Mouse (Mus musculus) neural tube, embryonic 13.5 days (tissue): ENCODE measurements around the gene Anxa11. TPM values are rescaled to one million over a fixed set of nuclear protein-coding genes. Genes with fewer than 3 reads are reported as not detected.
"Not testable (repeated sequence)": the region's sequence is repeated elsewhere in the genome, so short reads cannot be mapped to it uniquely, and the experiment has no call there.

Experiments
- ATAC-seq: fragments of 200-750 bp; cut with Nextera tagmentation; 2 replicates; pipeline ENCODE4 v1.8.0; 2017; ENCODE audit warnings: low read depth, mild to moderate bottlenecking, moderate TSS enrichment, moderate library complexity
- H3K27ac ChIP-seq: fragments of 300-500 bp; sonication (generic); replicated peaks from 2 replicates; pipeline ENCODE4 v1.5.1; 2015; ENCODE audit warnings: moderate library complexity, mild to moderate bottlenecking, inconsistent platforms
- H3K27me3 ChIP-seq: fragments of 300-500 bp; sonication (generic); 2 replicates; pipeline ENCODE4 v1.6.1; 2015; ENCODE audit warnings: mild to moderate bottlenecking, inconsistent platforms
- H3K36me3 ChIP-seq: fragments of 300-500 bp; sonication (generic); 2 replicates; pipeline ENCODE4 v1.6.1; 2015; ENCODE audit warnings: mild to moderate bottlenecking, inconsistent platforms
- H3K4me1 ChIP-seq: fragments of 300-500 bp; sonication (generic); replicated peaks from 2 replicates; pipeline ENCODE4 v1.6.1; 2015; ENCODE audit warnings: inconsistent platforms
- H3K4me2 ChIP-seq: fragments of 300-500 bp; sonication (generic); 2 replicates; pipeline ENCODE4 v1.6.1; 2015; ENCODE audit warnings: inconsistent platforms, mild to moderate bottlenecking, moderate library complexity
- H3K4me3 ChIP-seq: fragments of 300-500 bp; sonication (generic); 2 replicates; pipeline ENCODE4 v1.5.1; 2015; ENCODE audit warnings: mild to moderate bottlenecking, inconsistent platforms
- H3K9ac ChIP-seq: fragments of 300-500 bp; sonication (generic); 2 replicates; pipeline ENCODE4 v1.6.1; 2015; ENCODE audit warnings: moderate library complexity, mild to moderate bottlenecking, inconsistent platforms
- H3K9me3 ChIP-seq: fragments of 300-500 bp; sonication (generic); 2 replicates; pipeline ENCODE4 v1.6.1; 2016; ENCODE audit warnings: inconsistent platforms
- WGBS: fragments of 180-500 bp; shearing (Covaris S2); methylation state at CpG from one replicate; pipeline ENCODE4 v1.1.7; 2015; 5-methylcytosine and 5-hydroxymethylcytosine counted together
- polyA plus RNA-seq: library from polyadenylated mRNA; unstranded; fragments of >200 nt; fragmentation: Nextera tagmentation; extraction: Ambion mirVana; gene quantifications from 2 replicates; pipeline ENCODE4 v1.2.1, GENCODE M21; 2015

Gene Anxa11
- polyA plus RNA-seq, 1 experiment from 2014 or later: 3.1 TPM

DNA sequence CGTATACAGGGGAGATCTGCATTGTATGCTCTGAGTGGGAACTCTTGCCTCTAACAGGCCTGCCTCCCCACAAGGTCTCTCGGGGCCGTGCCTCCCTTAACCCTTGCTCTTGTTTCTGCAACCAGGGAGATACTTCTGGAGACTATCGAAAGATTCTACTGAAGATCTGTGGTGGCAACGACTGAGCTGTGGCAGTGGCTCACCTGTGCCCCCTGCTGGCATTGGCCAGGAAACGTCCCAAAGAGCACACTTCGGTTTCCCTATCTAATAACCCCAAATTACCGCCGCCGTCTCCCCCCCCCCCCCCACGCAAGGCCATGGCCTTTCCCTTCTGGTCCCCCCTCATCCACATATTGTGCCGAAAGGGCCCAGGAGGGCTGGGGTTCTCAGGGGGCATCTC, 43.9 kb downstream of the Anxa11 start:
- H3K4me2 ChIP-seq, H3K27ac ChIP-seq, H3K9ac ChIP-seq, H3K4me1 ChIP-seq, H3K9me3 ChIP-seq, H3K4me3 ChIP-seq, H3K27me3 ChIP-seq, ATAC-seq, H3K36me3 ChIP-seq: not testable (repeated sequence)
- WGBS: no CpG with 5 or more reads among the region's 12 CpGs

DNA sequence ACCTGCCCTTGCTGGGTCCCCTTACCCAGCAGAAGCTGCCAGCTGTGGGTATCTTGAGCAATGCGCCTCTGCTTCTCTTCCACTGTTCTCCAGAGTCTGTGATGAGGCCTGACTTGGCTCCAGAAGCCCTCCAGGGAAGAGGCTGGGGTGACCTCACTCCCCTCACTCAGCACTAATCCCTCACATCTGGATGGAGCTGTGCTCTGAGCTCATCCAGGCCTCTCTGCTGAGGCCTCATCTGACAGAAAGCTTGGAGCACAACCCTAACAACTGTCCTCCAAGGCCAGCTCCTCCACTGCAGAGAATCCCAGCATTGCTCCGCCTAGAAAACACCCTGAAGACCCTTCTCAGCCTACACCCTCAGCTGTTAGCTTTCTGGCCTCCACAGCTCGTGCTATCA, 52.6 kb downstream of the Anxa11 start:
- not testable (repeated sequence) for H3K4me3 ChIP-seq, H3K27me3 ChIP-seq, H3K27ac ChIP-seq, H3K4me1 ChIP-seq, H3K36me3 ChIP-seq, H3K9ac ChIP-seq, H3K9me3 ChIP-seq, H3K4me2 ChIP-seq, ATAC-seq
- no CpG with 5 or more reads among the region's 3 CpGs for WGBS

DNA sequence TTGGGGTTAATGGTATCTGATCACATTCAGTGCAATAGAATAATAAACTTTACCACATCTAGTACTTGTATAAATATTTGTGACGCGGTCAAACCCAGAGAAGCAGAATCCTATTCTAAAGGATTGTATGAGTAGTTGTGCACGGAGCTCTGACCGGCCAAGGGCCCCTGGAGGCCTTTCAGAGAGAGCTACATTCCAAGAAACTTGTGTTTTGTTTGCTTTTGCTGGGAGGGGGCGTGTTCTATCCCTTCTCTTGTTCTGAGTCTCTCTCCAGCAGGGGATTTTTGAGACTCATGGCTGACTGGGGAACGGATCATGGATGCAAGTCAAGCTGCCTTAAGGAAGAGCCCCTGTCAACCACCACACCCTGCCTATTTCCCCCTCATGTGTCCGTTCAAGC, 53.7 kb downstream of the Anxa11 start:
- not testable (repeated sequence) for H3K9ac ChIP-seq, H3K27me3 ChIP-seq
- WGBS: no CpG with 5 or more reads among the region's 7 CpGs

DNA sequence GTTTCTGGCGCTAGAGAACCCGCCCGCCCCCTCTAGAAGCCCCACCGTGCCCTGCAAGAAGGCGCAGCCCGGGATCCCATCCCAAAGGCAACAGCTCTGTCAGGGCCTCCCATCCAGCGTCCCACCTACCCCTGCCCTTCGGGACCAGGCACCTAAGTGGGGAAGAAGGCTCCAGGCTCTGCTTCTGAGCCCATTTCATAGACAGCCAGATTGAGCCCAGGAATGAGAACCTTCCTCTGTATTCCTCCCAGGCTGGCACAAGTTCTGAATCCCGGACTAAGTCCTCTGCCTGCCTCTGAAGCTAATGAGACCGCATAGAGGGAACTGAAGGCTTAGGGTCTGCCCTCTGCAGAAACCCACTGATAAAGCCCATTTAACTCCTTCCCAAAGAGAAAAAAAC, 61.0 kb downstream of the Anxa11 start, which contains the start of gene Plac9a:
TSS of gene Plac9a (minus strand) at position 101 of the 400 bp plus-strand sequence.
- H3K9me3 ChIP-seq, H3K4me2 ChIP-seq, ATAC-seq, H3K4me3 ChIP-seq, H3K27ac ChIP-seq, H3K36me3 ChIP-seq, H3K4me1 ChIP-seq, H3K27me3 ChIP-seq, H3K9ac ChIP-seq: not testable (repeated sequence)
- WGBS: no CpG with 5 or more reads among the region's 10 CpGs

More for the DNA sequence above, 53.7 kb downstream of the Anxa11 start:
- H3K4me2 ChIP-seq, H3K4me3 ChIP-seq, ATAC-seq, H3K9me3 ChIP-seq, H3K4me1 ChIP-seq, H3K36me3 ChIP-seq, H3K27ac ChIP-seq: not testable (repeated sequence)

DNA sequence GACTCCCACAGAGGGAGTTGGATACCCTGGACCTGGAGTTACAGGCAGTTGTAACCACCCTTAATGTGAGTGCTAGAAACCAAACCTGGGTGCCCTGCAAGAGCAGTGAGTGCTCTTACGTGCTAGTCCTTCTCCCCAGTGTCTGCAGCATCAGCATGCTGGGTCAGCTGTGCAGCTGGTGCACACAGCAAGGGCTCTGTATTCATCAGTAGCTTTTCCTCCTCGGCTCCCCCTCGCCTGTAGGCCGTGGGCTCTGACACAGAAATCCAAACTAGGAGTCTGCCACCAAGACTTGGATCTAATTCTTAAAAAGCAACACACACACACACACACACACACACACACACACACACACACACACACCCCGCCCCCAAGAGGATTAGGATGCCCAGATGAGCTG, 63.3 kb downstream of the Anxa11 start:
- not testable (repeated sequence) for H3K4me2 ChIP-seq, H3K4me1 ChIP-seq, ATAC-seq, H3K27me3 ChIP-seq, H3K36me3 ChIP-seq, H3K27ac ChIP-seq, H3K9me3 ChIP-seq, H3K9ac ChIP-seq, H3K4me3 ChIP-seq
- 80% methylated on average over 1 of the region's 5 CpGs for WGBS

DNA sequence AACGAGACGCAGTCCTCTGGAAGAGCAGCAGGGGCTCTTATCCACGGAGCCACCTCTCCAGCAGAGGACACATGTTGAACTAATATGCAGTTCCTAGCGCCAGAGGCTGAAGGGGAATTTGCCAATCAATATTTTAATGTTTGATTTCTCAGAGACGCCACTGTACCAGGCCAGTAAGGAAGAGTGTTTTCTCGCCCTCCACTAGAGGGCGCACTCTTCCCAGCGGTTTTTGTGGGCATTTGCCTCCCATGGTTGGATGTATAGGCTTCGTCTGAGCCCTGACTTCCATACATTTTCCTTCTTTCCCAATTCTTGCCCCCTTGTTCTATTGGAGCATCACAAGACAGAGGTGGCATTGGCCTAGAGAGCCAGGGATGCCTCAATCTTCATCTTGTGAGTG, 65.3 kb downstream of the Anxa11 start:
- H3K27ac ChIP-seq, H3K4me2 ChIP-seq, H3K4me3 ChIP-seq, H3K36me3 ChIP-seq, H3K4me1 ChIP-seq, ATAC-seq, H3K9me3 ChIP-seq, H3K27me3 ChIP-seq, H3K9ac ChIP-seq: not testable (repeated sequence)
- no CpG with 5 or more reads among the region's 9 CpGs for WGBS

DNA sequence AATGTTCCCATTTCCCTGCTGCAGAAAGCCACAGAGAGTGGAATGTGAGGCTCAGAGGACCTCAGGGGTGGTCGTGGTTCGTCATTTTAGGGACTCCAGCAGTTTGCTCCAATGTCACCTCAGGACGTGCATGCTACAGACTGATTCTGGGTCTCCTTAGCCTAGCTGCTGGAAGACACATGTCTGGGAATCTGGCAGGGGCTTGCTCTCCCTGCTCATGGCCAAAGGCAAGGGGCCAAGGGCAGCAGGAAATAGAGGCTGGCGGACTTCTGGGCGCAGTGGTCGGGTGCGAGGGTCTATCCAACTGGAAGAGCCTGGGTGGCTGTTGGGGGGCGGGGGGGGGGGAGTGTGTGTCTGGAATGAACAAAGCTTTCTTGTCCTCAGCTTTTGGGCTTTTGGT, 67.0 kb downstream of the Anxa11 start:
- H3K9ac ChIP-seq, H3K27me3 ChIP-seq, H3K9me3 ChIP-seq, ATAC-seq, H3K36me3 ChIP-seq, H3K4me3 ChIP-seq, H3K27ac ChIP-seq, H3K4me1 ChIP-seq, H3K4me2 ChIP-seq: not testable (repeated sequence)
- no CpG with 5 or more reads among the region's 8 CpGs for WGBS

DNA sequence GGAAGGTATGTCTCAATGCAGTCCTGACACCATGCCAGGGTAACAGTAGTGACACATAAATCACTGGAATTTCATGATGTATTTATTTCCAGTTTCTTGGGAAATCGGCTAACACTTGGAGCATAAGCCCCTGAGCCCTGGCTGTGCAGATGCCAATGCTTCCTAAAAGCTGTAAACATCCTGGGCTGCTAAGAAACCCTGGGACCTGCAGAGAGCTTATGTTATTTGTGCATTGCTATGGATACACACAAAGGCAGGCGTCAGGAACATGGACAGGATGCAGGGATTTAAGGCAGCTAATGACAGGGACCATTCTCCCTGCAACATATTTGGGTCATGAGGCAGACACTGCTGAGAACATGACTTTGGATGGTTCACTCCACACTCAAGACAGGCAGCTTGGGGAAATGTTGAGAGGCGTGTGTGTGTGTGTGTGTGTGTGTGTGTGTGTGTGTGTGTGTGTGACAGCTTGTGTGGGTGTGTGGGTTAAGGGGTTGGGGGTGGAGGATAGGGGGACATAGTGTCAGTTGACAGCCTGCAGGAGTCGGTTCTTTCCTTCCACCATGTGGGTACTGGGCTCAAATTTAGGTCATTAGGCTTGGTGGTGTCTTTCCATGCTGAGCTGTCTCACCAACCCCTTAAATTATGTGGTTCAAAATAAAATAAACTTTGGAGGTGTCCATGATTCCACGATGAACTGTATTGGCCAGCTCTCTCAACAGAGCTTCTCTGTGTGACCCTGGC, 76.6 kb downstream of the Anxa11 start:
- not testable (repeated sequence) for H3K4me1 ChIP-seq, H3K4me2 ChIP-seq, H3K9me3 ChIP-seq, H3K36me3 ChIP-seq, ATAC-seq, H3K4me3 ChIP-seq, H3K9ac ChIP-seq, H3K27ac ChIP-seq, H3K27me3 ChIP-seq
- no CpG with 5 or more reads among the region's 5 CpGs for WGBS

DNA sequence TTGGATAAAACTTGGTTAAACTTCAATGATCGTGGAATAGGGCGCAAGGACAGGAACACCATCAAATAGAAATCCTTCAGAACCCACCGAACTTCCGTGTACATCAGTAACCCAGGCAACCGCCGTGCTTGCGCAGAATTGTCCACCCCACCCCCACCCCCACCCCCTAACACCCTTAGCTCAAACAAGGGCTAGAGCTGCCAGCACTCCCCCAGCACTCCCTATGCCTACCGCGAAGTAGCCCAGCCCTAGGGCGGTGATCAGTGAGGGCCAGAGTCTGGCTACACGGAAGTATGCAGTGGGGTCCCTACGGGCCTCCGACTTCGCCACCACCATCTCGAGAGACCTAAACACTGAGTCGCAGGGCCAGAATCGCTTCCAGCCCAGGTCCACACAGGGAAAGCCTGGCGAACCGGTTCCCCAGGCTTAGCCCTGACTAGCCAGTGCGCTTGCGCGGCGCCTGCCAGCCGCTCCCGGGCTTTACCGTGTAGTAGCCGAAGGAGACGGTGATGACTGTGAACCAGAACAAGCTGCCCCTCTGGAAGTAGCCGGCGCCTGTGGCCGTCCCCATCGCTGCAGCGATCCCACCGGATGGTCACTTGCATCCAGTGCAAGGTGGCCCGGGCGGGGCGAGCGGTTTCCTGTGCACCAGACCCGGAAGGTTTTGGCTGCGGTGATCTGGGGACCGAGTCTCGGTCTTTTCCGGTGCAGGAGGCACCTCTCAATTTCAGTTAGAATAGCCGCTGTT, 85.0 kb downstream of the Anxa11 start:
- no CpG with 5 or more reads among the region's 44 CpGs for WGBS
- H3K9me3 ChIP-seq, H3K36me3 ChIP-seq: not testable (repeated sequence)

DNA sequence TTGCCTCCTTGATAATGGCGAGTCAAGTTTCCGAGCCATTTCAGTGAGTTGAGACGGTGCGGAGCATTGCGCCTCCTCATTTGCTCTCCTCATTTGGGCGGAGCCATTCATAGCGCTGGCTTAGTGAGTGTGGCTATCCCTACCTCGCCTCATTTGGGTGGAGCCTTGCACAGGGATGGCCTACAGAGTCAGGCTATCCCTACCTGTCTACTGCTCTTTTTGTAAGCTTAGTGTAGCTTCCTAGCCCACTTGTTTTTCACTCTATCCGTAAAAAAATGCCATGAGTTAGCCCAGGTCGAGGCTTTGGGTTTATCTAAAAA, 85.6 kb downstream of the Anxa11 start, which contains the start of gene Tmem254a:
TSS of gene Tmem254a (minus strand) at position 111 of the 320 bp plus-strand sequence.
- whole genome bisulfite sequencing: no CpG with 5 or more reads among the region's 10 CpGs
- not testable (repeated sequence) for H3K27ac ChIP-seq, H3K36me3 ChIP-seq, H3K4me2 ChIP-seq, H3K4me1 ChIP-seq, H3K4me3 ChIP-seq, H3K9ac ChIP-seq, H3K27me3 ChIP-seq, H3K9me3 ChIP-seq
- ATAC-seq: peak; percentile 78; the same call in 1 of the 2 replicates

More for the DNA sequence above, 85.0 kb downstream of the Anxa11 start:
- H3K27ac ChIP-seq, H3K4me2 ChIP-seq, H3K9ac ChIP-seq, H3K4me3 ChIP-seq, H3K27me3 ChIP-seq, H3K4me1 ChIP-seq: not testable (repeated sequence)
- ATAC-seq: peak; percentile 92
